Mouse (Mus musculus): ENCODE data around the gene Slc38a1. TPM values are rescaled to one million over a fixed set of nuclear protein-coding genes. Genes with fewer than 3 reads are reported as not detected.

The Slc38a1 gene
- polyA plus RNA-seq, 1 experiment from 2014 or later, result 149 TPM

DNA sequence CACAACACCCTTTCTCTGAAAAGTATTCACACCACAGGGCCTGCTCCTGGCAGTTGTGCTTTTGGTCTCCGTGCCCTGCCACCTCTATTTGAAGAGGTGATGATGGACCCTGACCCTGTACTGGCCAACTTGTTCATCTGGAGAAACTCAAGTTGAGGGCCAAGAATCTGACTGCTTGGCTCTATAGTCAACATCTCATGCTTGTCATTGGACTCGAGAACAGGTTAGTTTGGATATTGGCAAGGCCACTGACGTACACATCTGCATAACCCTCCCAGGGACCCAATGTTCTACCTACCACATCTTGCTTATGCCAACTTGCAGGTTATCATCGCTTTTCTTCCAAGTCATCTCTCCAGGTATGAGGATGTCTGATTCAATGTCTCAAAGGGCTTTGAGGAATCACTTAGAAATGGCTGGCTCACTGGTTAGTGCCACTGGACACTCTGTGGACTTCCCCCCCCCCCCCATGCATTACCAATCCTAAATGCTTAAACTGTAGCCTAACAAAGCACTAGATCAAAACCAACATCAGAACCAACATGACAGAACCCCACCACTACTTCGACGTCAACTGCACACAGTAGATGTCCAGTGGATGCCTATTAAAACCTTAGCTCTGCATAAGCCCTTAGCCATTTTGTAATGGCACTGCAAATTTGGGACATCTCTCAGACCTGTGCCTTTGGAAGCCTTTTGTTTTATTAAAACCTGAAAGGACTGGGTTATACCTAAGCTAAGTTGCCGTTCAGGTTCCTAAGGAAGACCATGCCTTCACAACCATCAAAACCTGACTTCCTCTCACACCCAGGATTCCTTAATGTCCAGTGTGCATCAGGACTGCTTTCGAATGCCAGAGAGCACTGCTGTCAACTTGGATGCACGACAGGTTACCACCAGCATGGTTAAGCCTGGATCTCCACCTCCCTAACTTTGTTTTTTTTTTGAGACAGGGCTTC lies 43.8 kb upstream of the Slc38a1 start:
- H3K27ac ChIP-seq (ENCODE audit: low read depth, low read length), result no peak overlapping the region
- no peak overlapping the region for H3K4me3 ChIP-seq (ENCODE audit: low read depth, low read length)
- DNase-seq (ENCODE audit: low spot score), result no peak
- H3K4me2 ChIP-seq (replicated peaks; ENCODE audit: low read depth, low read length), result no peak overlapping the region
- 81% methylated on average over 9 of the region's 9 CpGs for WGBS
- no peak for ATAC-seq (ENCODE audit: low FRiP score)
- no peaks in the 10 kb centered on the region for H3K4me1 ChIP-seq (replicated peaks; ENCODE audit: control insufficient read depth, insufficient read depth, low read length)
- H3K27me3 ChIP-seq (ENCODE audit: control insufficient read depth, insufficient read depth, low read length), result no peaks in the 10 kb centered on the region
- H3K9me3 ChIP-seq (ENCODE audit: control insufficient read depth, low read length), result no peaks in the 10 kb centered on the region
- H3K9ac ChIP-seq (ENCODE audit: low read depth, low read length), result no peak overlapping the region
- H3K36me3 ChIP-seq (ENCODE audit: control insufficient read depth, insufficient read depth, low read length), result peaks cover 24% of the 10 kb centered on the region

DNA sequence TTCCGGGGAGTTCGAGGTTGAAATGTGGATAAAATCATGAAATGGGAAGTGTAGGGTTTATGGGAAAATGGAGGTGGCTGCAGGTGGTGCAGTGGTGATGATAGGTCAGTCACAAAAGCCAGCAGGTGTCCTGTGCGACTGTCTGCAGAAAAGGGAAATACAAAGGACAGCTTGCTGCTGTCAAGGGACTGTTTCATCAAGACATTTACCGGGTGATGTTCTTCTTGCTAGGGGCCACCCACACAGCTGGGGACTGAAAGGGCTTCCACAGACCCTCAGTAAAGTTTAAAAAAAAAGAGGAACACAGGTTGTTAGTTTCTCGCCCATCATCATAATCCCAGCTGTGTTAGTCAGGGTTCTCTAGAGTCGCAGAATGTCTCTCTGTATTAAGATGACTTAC lies 42.6 kb upstream of the Slc38a1 start:
- Histone ChIP-seq H3K9ac (ENCODE audit: low read depth, low read length) (no peak overlapping the region), H3K4me2 (replicated peaks; ENCODE audit: low read depth, low read length) (no peak overlapping the region), H3K27ac (ENCODE audit: low read depth, low read length) (no peak overlapping the region), H3K27me3 (ENCODE audit: control insufficient read depth, insufficient read depth, low read length) (no peaks in the 10 kb centered on the region), H3K4me3 (ENCODE audit: low read depth, low read length) (no peak overlapping the region), H3K4me1 (replicated peaks; ENCODE audit: control insufficient read depth, insufficient read depth, low read length) (no peaks in the 10 kb centered on the region), H3K9me3 (ENCODE audit: control insufficient read depth, low read length) (no peaks in the 10 kb centered on the region), H3K36me3 (ENCODE audit: control insufficient read depth, insufficient read depth, low read length) (peaks cover 13% of the 10 kb centered on the region)
- 70% methylated on average over 6 of the region's 6 CpGs for WGBS
- DNase-seq (ENCODE audit: low spot score) (no peak), ATAC-seq (ENCODE audit: low FRiP score) (no peak)

DNA sequence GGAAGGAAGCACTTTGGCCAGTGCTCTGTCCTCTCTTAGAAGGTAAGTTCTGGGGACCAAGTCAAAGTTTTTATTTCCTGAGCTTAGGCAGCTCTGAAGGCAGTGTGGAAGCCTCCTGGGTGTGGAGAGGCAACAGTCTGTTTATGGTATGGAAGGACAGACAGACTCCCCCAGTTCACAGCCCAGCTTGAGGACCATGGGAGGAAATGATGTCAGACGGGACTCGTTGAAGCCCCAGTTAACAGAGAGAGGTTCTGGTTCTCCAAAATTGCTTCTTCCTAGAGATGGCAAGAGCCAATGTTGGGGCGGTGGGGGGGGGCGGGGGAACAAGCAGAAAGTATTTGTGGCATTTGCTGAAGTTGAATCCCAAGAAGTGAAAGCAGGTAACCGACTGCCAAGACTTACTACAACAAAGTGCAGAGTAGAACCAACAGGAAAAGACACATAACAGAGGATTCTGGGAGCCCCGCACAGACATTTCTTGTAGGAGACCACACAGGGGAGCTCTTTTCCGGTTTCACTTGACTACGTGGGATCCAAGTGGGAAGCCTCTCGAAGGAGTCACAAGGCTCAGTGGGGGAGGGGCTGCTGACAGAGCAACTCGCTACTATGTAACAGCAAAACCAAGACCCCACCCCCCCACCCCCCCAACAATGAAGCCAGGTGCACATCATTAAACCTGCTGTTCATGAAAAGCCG lies 41.6 kb upstream of the Slc38a1 start:
- DNase-seq (ENCODE audit: low spot score), result peak; percentile 38
- WGBS, result 46% methylated on average over 11 of the region's 11 CpGs
- H3K9me3 ChIP-seq (ENCODE audit: control insufficient read depth, low read length), result no peaks in the 10 kb centered on the region
- no peak for ATAC-seq (ENCODE audit: low FRiP score)
- H3K4me3 ChIP-seq (ENCODE audit: low read depth, low read length), result no peak overlapping the region
- H3K4me2 ChIP-seq (replicated peaks; ENCODE audit: low read depth, low read length), result no peak overlapping the region
- peaks cover 10% of the 10 kb centered on the region; the same call in 1 of the 2 replicates for H3K36me3 ChIP-seq (ENCODE audit: control insufficient read depth, insufficient read depth, low read length)
- H3K4me1 ChIP-seq (replicated peaks; ENCODE audit: control insufficient read depth, insufficient read depth, low read length), result no peaks in the 10 kb centered on the region
- H3K27me3 ChIP-seq (ENCODE audit: control insufficient read depth, insufficient read depth, low read length), result no peaks in the 10 kb centered on the region
- no peak overlapping the region for H3K9ac ChIP-seq (ENCODE audit: low read depth, low read length)
- H3K27ac ChIP-seq (ENCODE audit: low read depth, low read length), result no peak overlapping the region

DNA sequence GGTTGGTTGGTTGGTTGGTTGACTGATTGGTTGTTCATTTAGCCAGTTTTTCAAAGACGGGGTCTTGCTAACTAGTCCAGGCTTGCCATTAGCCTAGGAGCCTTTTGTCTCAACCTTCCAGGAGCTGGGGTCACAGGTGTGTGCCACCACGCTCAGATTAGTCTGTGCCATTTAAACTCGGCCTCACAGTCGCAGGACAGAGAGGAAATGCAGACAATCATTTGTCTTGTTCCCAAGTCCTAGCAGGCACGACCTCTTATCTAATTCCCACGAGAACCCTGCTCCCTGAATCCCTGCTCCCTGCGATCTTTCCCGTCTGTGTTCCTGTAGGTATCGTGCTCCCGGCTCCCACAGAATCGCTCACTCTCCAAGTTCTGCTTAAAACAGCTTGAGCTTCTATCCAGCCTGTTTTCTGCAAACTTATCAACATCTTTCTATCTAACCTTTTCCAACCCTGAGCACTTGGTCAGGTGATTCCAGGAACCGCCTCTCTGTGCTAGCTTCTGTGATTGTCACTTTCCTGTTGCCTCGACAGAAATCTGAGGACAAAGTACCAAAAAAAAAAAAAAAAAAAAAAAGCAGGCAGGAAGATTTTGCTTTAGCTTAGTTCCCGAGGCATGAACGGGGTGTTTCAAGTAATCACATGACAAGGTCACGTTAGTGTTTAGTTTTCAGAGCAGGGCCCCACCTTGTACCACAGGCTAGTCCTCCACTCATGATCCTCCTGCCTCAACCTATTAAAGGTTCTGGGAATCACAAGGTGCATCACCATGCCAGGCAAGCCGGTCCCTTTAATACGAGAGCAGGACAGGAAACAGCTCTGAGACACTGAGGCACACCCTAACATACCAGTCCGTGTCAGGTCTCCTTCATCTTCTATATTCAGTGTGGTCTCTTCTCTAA lies 36.4 kb upstream of the Slc38a1 start:
- Histone ChIP-seq H3K9ac (ENCODE audit: low read depth, low read length) (no peak overlapping the region), H3K27me3 (ENCODE audit: control insufficient read depth, insufficient read depth, low read length) (no peaks in the 10 kb centered on the region), H3K4me1 (replicated peaks; ENCODE audit: control insufficient read depth, insufficient read depth, low read length) (no peaks in the 10 kb centered on the region), H3K9me3 (ENCODE audit: control insufficient read depth, low read length) (no peaks in the 10 kb centered on the region), H3K4me3 (ENCODE audit: low read depth, low read length) (no peak overlapping the region), H3K27ac (ENCODE audit: low read depth, low read length) (no peak overlapping the region), H3K4me2 (replicated peaks; ENCODE audit: low read depth, low read length) (no peak overlapping the region), H3K36me3 (ENCODE audit: control insufficient read depth, insufficient read depth, low read length) (no peaks in the 10 kb centered on the region)
- DNase-seq (ENCODE audit: low spot score), result no peak
- WGBS, result 69% methylated on average over 19 of the region's 19 CpGs
- no peak for ATAC-seq (ENCODE audit: low FRiP score)

DNA sequence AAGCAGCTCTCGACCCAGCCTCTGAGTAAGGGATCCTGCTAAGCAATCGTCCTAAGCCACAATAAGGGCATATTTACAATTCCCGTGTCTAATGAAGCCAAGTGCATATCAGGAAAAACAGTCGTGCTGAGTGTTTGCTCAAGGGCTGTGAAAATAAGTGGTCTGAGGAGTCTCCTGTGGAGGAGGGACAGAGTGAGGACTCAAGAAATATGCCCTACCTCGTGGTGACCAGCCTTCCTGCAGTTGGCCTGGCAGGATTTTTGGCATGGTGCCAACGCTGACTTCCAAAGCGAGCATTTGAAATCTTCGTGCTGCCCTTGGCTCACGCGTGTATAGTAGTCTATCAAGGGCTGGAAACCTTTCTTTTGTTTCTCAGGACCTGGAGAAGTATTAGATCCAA lies 33.8 kb upstream of the Slc38a1 start:
- DNase-seq (ENCODE audit: low spot score), result no peak
- H3K9me3 ChIP-seq (ENCODE audit: control insufficient read depth, low read length), result no peaks in the 10 kb centered on the region
- H3K27me3 ChIP-seq (ENCODE audit: control insufficient read depth, insufficient read depth, low read length), result no peaks in the 10 kb centered on the region
- no peak overlapping the region for H3K9ac ChIP-seq (ENCODE audit: low read depth, low read length)
- ATAC-seq (ENCODE audit: low FRiP score), result no peak
- no peak overlapping the region for H3K27ac ChIP-seq (ENCODE audit: low read depth, low read length)
- H3K36me3 ChIP-seq (ENCODE audit: control insufficient read depth, insufficient read depth, low read length), result no peaks in the 10 kb centered on the region
- H3K4me3 ChIP-seq (ENCODE audit: low read depth, low read length), result no peak overlapping the region
- no peak overlapping the region for H3K4me2 ChIP-seq (replicated peaks; ENCODE audit: low read depth, low read length)
- WGBS, result 76% methylated on average over 10 of the region's 10 CpGs
- H3K4me1 ChIP-seq (replicated peaks; ENCODE audit: control insufficient read depth, insufficient read depth, low read length), result no peaks in the 10 kb centered on the region

DNA sequence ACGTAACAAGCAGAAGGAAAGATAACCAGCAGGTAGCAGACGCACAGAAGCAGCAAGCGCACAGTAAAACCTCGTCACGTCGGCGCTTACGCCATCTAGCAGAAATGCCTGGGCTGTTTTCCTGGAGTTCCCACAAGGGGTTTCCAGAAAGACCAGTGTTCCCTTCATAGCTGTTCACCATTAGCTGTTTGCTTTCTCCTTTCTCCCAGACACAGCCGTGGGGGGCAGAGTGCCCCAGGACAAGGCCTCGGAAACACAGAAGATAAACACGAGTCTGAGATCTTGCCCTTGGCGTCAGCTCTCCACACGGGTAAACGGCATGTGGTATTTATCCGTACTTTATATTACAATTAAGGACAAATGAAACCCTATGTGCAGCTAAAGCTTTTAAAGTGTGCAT lies 33.0 kb upstream of the Slc38a1 start:
- Histone ChIP-seq H3K4me2 (replicated peaks; ENCODE audit: low read depth, low read length) (no peak overlapping the region), H3K4me1 (replicated peaks; ENCODE audit: control insufficient read depth, insufficient read depth, low read length) (no peaks in the 10 kb centered on the region), H3K27ac (ENCODE audit: low read depth, low read length) (no peak overlapping the region), H3K27me3 (ENCODE audit: control insufficient read depth, insufficient read depth, low read length) (no peaks in the 10 kb centered on the region), H3K36me3 (ENCODE audit: control insufficient read depth, insufficient read depth, low read length) (no peaks in the 10 kb centered on the region), H3K9ac (ENCODE audit: low read depth, low read length) (no peak overlapping the region), H3K4me3 (ENCODE audit: low read depth, low read length) (no peak overlapping the region), H3K9me3 (ENCODE audit: control insufficient read depth, low read length) (no peaks in the 10 kb centered on the region)
- 82% methylated on average over 15 of the region's 15 CpGs for WGBS
- no peak for ATAC-seq (ENCODE audit: low FRiP score)
- no peak for DNase-seq (ENCODE audit: low spot score)

DNA sequence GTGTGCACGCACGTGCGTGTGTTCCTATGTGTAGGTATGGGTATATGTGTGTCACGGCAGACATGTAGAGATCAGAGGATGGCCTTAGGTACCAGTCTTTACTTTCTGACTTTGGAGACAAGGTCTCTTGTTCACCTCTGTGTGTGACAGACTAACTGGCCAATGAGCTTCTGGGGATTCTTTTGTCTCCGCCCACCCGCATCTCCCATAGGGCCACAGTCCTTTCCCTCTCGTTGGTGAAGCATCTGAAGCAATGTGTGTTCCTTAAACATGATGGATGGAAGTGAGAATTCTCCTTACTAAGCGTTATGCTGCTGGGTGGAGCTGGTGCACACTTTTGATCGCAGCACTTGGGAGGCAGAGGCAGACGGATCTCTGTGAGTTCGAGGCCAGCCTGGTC lies 32.3 kb upstream of the Slc38a1 start:
- Histone ChIP-seq H3K9me3 (ENCODE audit: control insufficient read depth, low read length) (no peaks in the 10 kb centered on the region), H3K4me2 (replicated peaks; ENCODE audit: low read depth, low read length) (no peak overlapping the region), H3K27me3 (ENCODE audit: control insufficient read depth, insufficient read depth, low read length) (no peaks in the 10 kb centered on the region), H3K4me1 (replicated peaks; ENCODE audit: control insufficient read depth, insufficient read depth, low read length) (no peaks in the 10 kb centered on the region), H3K36me3 (ENCODE audit: control insufficient read depth, insufficient read depth, low read length) (no peaks in the 10 kb centered on the region), H3K4me3 (ENCODE audit: low read depth, low read length) (no peak overlapping the region), H3K9ac (ENCODE audit: low read depth, low read length) (no peak overlapping the region), H3K27ac (ENCODE audit: low read depth, low read length) (no peak overlapping the region)
- no peak for DNase-seq (ENCODE audit: low spot score)
- 85% methylated on average over 11 of the region's 11 CpGs for WGBS
- no peak for ATAC-seq (ENCODE audit: low FRiP score)

DNA sequence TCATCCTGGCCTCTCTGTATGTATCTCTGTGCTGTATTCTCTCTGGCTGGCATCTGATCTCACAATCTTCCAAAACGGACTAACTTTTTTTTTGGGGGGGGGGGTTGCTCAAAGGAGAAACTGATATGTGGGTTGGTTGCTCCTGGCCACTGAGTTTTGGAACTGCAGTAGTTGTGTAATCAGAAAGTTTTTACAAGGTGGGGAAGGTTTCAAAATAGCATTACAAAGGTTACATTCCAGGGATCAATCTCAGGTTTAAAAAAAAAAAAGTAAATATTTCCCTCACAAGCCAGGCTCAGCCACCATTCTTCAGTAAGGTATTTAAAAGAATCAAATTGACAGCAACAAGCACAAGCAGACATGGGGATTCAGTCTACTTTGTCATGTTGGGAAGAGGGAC lies 31.4 kb upstream of the Slc38a1 start:
- Histone ChIP-seq H3K4me2 (replicated peaks; ENCODE audit: low read depth, low read length) (no peak overlapping the region), H3K27ac (ENCODE audit: low read depth, low read length) (no peak overlapping the region), H3K4me1 (replicated peaks; ENCODE audit: control insufficient read depth, insufficient read depth, low read length) (no peaks in the 10 kb centered on the region), H3K4me3 (ENCODE audit: low read depth, low read length) (no peak overlapping the region), H3K9ac (ENCODE audit: low read depth, low read length) (no peak overlapping the region), H3K36me3 (ENCODE audit: control insufficient read depth, insufficient read depth, low read length) (no peaks in the 10 kb centered on the region), H3K9me3 (ENCODE audit: control insufficient read depth, low read length) (no peaks in the 10 kb centered on the region), H3K27me3 (ENCODE audit: control insufficient read depth, insufficient read depth, low read length) (no peaks in the 10 kb centered on the region)
- no peak for DNase-seq (ENCODE audit: low spot score)
- ATAC-seq (ENCODE audit: low FRiP score), result no peak
- 77% methylated on average over 1 of the region's 1 CpGs for WGBS
